Mouse (Mus musculus) common myeloid progenitor, adult 5-6 weeks (primary cell): ENCODE measurements around the gene Ralgps2. TPM values are rescaled to one million over a fixed set of nuclear protein-coding genes. Genes with fewer than 3 reads are reported as not detected.

Experiments used
- ATAC-seq: replicated peaks from 2 replicates; pipeline ENCODE4 v1.8.0; 2016; ENCODE audit warnings: low read depth, mild to moderate bottlenecking, moderate TSS enrichment, inconsistent platforms; ENCODE audit not compliant: poor library complexity, severe bottlenecking
- total RNA-seq: library from RNA; stranded (forward); fragments of 200-1000, 187-1606 nt; gene quantifications from 2 replicates; pipeline ENCODE4 v1.2.3, GENCODE M21; 2017

The Ralgps2 gene
- 35.6 and 36.2 TPM in 2 replicates for total RNA-seq

DNA sequence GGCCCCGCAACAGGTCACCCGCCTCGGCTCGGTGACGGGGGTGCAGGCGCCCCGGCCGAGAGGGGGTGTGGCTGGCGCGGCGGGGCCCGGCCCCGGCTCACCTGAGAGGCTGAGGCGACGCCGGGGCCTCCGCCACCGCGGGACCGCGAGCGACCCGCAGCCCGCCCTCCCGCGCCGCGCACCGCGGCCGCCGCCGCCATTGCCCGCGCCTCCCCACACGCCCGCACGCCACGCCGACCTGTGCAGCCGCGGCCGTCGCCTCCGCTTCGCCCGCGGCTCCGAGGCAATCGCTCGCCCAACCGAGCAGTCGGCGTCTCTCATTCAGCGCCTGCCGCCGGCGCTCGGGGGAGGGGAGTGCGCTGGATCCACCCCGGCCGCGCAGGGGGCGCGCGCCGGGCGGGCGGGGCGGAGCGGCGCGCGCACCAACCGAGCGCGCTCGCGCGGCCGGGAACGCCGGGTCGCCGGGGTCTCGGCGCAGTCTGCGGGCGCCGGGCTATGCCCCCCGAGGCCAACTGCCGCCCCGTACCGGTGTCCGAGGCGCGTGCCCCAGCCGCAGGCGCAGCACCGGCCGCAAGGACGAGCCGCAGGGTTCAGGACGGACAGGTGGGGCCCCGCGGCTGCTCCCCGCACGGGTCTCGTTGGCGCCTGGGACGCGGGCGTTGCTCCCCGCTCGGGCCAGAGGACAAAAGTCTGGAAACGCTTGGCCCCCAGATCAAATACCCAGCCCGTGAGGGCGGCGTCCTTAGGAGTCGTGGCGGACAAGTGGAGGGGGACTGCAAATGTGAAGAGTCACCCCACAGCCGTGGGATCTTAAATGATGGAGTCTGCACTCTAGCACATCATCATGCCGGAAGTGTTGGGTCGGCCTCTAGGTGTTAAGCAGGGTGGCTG, at the start of gene Ralgps2:
Gene Ralgps2, minus strand, starts transcription at position 376 of the 891 bp plus-strand sequence.
- peak; percentile 45 for ATAC-seq

DNA sequence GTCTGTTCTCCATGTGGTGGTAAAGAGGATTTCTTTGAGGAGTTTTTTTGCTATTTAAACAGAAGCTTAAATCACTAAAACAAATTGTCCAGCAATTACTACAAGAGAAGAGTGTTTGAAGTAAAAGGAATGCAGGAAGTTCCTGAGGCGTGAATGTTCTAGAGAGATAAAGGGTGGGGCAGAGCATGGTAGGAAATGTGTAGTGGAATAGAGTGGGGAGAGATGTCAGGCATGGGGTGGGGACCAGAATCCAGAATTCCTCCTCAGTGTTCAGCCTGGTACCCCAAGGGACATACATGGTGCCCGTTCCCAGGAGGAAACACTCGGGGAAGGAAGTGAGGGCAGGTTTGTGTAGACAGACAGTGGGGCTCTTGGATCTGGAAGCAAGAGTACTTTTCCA, 48.1 kb upstream of the Ralgps2 start:
- peak; percentile 40 for ATAC-seq

- peak; percentile 63 for ATAC-seq
These were observed 47.4 kb upstream of the Ralgps2 start for GRCm38 (mm10) chr1:156986641-156987345.

- ATAC-seq = peak; percentile 58
These were observed 46.5 kb upstream of the Ralgps2 start for GRCm38 (mm10) chr1:156985657-156986640.

- ATAC-seq = no peak
These were observed 43.8 kb upstream of the Ralgps2 start for GRCm38 (mm10) chr1:156983009-156983870.

GRCm38 (mm10) chr1:156981975-156982374, 42.5 kb upstream of the Ralgps2 start:
- peak; percentile 61 for ATAC-seq

DNA sequence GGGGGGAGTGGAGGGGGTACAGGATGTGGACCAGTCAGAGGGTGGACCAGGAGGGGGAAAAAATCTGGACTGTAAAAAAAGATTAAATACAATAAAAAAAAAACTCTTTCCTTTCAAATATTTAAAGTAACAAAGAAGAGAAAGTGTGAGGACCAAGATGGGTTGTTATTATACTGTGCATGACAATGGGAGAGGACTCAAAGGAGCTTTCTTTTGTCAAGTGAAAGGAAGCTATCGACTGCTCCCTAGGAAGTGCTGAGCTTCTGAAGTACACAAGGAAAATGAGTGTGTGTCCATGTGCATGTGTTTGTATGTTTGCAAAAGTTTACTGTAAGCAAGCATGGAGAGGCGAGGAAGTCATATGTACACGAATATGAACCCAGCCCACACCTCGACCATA, 40.3 kb upstream of the Ralgps2 start:
- ATAC-seq = no peak

DNA sequence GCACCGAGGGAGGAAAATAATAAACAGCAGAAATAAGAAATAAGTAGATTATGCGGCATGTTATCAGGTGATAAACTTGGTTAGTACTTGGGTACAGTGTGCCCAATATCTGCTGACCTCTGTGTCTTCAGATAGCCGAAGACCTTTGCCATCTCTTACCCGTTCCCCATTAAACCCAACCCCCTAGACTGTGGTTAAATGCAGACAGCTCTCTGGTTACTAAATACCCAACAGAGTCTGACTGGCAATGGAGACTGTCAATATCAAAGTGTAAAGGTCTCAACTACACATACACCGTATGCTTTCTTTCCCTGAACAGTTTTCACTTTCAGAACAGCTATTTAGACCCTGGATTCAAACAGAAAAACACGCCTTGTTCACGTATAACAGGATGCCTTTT, 39.2 kb upstream of the Ralgps2 start:
- no peak; the same call in 1 of the 2 replicates for ATAC-seq

- no peak for ATAC-seq
These were observed 34.4 kb upstream of the Ralgps2 start for GRCm38 (mm10) chr1:156973857-156974256.

- ATAC-seq = 0 out of 2 replicates have a peak, but pooled peaks have one; percentile 42
These were observed 33.0 kb upstream of the Ralgps2 start for GRCm38 (mm10) chr1:156972391-156972790.

DNA sequence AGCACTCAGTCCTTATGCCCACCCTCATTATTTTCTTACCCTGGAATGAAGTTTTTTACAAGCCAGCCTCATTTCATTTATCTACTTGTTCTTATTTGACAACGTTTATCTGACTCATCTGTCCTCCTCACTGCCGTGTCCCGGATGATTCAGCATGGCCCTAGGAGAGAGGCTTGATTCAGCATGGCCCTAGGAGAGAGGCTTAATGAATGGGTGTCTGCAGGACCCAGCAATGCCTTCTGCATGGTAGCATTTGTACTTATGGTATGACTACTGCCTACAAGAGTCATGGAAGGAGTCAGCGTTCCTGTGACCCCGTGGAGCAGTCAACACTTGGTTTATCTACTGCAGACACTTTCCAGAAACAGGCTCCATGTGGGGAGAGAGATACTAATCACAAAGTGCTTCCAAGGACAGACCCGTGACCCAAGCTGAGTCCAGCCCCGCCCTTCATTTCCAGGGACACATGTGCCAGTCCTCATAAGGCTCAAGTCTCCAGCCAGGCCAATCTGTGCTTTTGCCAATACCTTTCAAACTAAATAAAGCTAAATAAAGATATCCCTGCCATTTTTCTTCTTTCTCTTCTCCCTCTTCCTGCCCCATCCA, 31.9 kb upstream of the Ralgps2 start:
- ATAC-seq = no peak

DNA sequence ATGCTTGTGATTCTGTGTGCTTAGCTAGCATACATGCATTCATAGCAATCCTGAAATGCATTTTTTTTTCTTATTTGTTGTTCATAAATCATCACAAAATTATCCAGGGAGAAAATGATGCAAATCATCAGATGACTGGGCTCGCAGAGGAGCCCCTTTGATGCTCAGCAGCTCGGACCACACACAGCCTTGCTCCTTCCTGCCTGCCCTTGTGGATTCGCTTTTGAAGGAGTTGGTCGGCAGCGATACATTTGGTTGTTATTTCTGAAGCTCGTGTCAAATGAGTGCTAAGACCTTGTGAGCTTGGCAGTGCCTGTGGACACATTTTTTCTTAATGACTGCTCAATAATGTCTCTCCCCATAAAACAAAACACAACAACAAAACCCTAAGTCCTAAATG, 31.2 kb upstream of the Ralgps2 start:
- ATAC-seq = no peak

DNA sequence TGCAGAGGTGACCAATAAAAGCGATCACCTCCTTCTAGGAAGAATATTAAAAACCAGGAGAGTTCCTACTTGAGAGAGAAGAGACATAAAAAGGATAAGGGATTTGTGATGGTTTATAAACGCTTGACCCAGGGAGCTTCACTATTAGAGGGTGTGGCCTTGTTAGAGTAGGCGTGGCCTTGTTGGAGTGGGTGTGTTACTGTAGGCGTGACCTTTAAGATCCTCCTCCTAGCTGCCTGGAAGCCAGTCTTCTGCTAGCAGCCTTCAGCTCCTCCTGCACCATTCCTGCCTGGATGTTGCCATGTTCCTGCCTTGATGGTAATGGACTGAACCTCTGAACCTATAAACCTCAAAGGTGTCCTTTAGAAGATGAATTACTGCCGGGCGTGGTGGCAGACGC, 28.7 kb upstream of the Ralgps2 start:
- ATAC-seq = no peak

DNA sequence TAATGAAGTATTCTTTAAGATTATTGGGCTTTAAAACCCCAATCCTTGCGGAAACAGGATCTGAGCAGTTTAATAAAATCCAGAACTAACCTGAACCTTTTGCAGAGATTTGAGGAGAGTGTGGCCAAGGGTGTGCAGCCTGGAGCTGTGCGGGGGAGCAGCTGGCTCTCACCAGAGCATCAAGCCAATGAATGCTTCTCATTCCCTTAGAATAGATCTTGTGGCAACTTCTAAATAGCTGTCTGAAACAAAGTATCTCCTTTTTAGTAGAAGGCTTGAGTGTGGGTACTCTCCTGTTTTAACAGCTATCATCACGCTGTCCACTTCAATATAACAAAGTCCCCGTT, 25.1 kb upstream of the Ralgps2 start:
- ATAC-seq = 0 out of 2 replicates have a peak, but pooled peaks have one; percentile 15

- ATAC-seq = peak; percentile 66
These were observed 24.6 kb upstream of the Ralgps2 start for GRCm38 (mm10) chr1:156963871-156964585.

DNA sequence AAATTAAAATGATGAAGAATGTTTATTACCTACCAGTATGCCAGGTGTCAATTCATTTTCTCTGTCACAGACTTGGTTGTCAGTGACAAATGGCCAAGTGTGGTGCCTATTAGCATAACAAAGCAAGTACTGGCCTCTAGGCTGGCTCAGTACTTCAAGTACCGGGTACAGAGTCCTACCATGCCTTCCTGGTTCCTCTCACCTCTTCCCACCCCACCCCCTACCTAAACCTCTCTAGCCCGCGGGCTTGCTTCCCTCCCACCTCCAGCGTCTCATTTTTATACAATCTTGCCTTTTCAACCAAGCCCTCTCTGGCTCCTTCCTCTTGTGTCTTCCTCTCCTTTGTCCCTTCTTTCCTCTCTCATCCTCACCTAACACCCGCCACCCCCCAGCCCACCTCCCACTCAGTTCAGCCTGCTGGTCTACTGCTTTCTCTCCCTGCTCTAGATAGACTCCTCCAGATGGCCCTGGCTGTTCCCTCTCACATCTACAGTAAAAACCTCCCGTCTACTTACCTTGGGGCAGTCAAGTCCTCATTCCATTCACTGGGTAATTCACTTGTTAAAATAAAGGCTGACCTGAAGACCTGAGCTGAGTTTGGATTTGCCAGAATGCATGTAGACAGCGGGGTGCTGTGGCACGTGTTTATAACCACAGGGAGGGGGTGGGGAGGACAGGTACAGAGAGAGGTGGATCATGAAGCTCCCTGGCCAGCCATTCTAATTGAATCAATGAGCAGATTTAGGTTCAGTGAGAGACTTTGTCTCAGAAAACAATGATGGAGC, 22.2 kb upstream of the Ralgps2 start:
- no peak for ATAC-seq

DNA sequence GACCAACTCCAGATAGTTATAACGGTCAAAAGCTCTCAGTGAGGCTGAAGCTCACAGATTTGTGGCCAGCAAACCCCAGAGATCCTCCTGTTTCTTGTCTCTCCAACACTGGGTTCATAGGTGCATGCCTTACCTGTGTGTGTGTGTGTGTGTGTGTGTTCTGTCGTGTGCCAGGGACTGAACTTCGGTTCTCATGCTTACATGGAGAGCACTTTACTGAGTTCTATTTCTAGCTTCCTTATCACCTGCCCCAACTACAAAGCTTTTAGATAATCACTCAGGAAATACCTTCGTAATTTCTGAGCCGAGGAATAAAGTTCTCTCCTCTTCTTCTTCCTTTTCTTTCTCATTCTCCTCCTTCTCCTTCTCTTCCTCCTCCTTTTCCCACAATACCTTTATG, 19.6 kb upstream of the Ralgps2 start:
- no peak for ATAC-seq
